Mouse (Mus musculus) lung, adult 2 months (tissue): ENCODE results near the gene Dcaf8. TPM values are rescaled to one million over a fixed set of nuclear protein-coding genes. Genes with fewer than 3 reads are reported as not detected.
A peak's percentile ranks its signal among the peaks of the same experiment; 100 is the strongest.

Experiments used
- DNase-seq: peaks from one replicate; pipeline ENCODE4 v3.0.0; 2022
- H3K4me1 ChIP-seq: fragments of 200-500 bp; 2 replicates; pipeline ENCODE4 v1.6.1; 2011; ENCODE audit warnings: low read length; ENCODE audit not compliant: control insufficient read depth, insufficient read depth
- H3K4me3 ChIP-seq: fragments of 200-500 bp; replicated peaks from 2 replicates; pipeline ENCODE3; 2011; ENCODE audit warnings: low read depth, mild to moderate bottlenecking, control low read depth, low read length; ENCODE audit errors: extremely low read depth
- CTCF ChIP-seq: fragments of 200-500 bp; IDR thresholded peaks from 2 replicates; pipeline ENCODE4 v1.5.1; 2011; ENCODE audit warnings: mild to moderate bottlenecking, low read length, control low read depth; ENCODE audit not compliant: insufficient read depth
- POLR2A ChIP-seq: fragments of 200-500 bp; IDR thresholded peaks from 2 replicates; pipeline ENCODE4 v1.6.1; 2011; ENCODE audit warnings: low read depth, mild to moderate bottlenecking, control low read depth, low read length, borderline replicate concordance; ENCODE audit errors: extremely low read depth
- WGBS: fragments of 180-500 bp; shearing (Covaris S2); methylation state at CpG from one replicate; pipeline ENCODE4 v1.1.7; 2018; 5-methylcytosine and 5-hydroxymethylcytosine counted together
- polyA plus RNA-seq: library from polyadenylated mRNA; depleted of rRNA; stranded (reverse); fragments of >200 nt; gene quantifications from 2 replicates; pipeline ENCODE4 v1.2.3, GENCODE M21; 2012; rRNA removed

The Dcaf8 gene
- polyA plus RNA-seq, result 58.0 and 74.9 TPM in 2 replicates

- DNase-seq, result peak; percentile 95
- TF ChIP-seq CTCF (no peak), POLR2A (peak; percentile 95)
- Histone ChIP-seq H3K4me1 (peaks cover 12% of the 10 kb centered on the region), H3K4me3 (peak within 1 kb of the TSS; percentile 92)
- under 1% methylated on average over 42 of the region's 42 CpGs for WGBS
Measured at GRCm38 (mm10) chr1:172147835-172148278, at the start of gene Dcaf8. TSS of gene Dcaf8 (plus strand) at chr1:172148084.

- TF ChIP-seq CTCF, result no peak
- no peak for TF ChIP-seq POLR2A
- 79% methylated on average over 6 of the region's 6 CpGs for WGBS
- no peak for DNase-seq
- Histone ChIP-seq H3K4me1 (no peaks in the 10 kb centered on the region; the same call in 1 of the 2 replicates), H3K4me3 (no peak overlapping the region)
Measured at GRCm38 (mm10) chr1:172099325-172100033, 48.4 kb upstream of the Dcaf8 start.

DNA sequence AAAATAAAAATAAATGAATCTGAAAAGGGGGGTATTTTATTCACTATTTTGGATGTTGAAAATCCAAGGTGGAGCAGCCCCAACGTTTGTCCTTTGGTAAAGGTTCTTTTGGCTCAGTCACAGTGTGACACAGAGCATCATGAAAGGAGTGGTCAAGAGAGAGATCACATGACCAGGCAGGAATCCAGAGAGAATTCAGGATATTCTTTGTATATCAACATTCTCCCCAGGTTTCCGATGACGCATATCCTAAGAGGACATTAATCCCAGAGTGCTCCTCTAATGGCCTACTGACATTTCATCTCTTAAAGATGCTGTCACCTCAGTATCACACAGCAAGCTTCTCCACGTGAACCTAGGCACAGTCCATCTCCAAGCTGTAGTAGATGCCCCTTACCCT lies 44.3 kb upstream of the Dcaf8 start:
- Histone ChIP-seq H3K4me1 (no peaks in the 10 kb centered on the region), H3K4me3 (no peak overlapping the region)
- TF ChIP-seq POLR2A, result no peak
- TF ChIP-seq CTCF, result no peak
- 56% methylated on average over 4 of the region's 4 CpGs for WGBS
- no peak for DNase-seq

GRCm38 (mm10) chr1:172105101-172105500 lies 42.8 kb upstream of the Dcaf8 start:
- H3K4me1 ChIP-seq, result no peaks in the 10 kb centered on the region
- H3K4me3 ChIP-seq, result no peak overlapping the region
- DNase-seq, result no peak
- WGBS, result 79% methylated on average over 11 of the region's 11 CpGs
- no peak for TF ChIP-seq POLR2A
- TF ChIP-seq CTCF, result no peak

GRCm38 (mm10) chr1:172107777-172108477 lies 40.0 kb upstream of the Dcaf8 start:
- WGBS, result 87% methylated on average over 10 of the region's 10 CpGs
- H3K4me1 ChIP-seq, result no peaks in the 10 kb centered on the region
- no peak for TF ChIP-seq CTCF
- TF ChIP-seq POLR2A, result no peak
- H3K4me3 ChIP-seq, result no peak overlapping the region
- no peak for DNase-seq

DNA sequence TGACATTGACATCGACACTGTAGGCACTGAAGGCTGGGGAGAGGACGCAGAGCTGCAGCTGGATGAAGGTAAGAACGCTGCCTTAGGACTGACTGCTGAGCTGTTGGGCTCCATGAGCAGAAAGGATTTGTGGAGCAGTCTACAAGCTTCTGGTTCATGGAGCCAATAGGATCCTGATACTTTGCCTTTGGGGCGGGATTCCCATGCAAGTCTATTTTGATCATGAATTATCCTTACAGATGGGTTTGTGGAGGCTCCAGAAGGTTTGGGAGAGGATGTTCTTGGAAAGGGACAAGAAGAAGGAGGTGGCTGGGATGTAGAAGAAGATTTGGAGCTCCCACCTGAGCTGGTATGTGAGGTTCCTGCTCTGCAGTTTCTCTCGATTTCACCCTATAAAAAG lies 30.9 kb upstream of the Dcaf8 start:
- Histone ChIP-seq H3K4me1 (no peaks in the 10 kb centered on the region), H3K4me3 (no peak overlapping the region)
- 91% methylated on average over 5 of the region's 5 CpGs for WGBS
- no peak for TF ChIP-seq CTCF
- no peak for TF ChIP-seq POLR2A
- DNase-seq, result no peak

DNA sequence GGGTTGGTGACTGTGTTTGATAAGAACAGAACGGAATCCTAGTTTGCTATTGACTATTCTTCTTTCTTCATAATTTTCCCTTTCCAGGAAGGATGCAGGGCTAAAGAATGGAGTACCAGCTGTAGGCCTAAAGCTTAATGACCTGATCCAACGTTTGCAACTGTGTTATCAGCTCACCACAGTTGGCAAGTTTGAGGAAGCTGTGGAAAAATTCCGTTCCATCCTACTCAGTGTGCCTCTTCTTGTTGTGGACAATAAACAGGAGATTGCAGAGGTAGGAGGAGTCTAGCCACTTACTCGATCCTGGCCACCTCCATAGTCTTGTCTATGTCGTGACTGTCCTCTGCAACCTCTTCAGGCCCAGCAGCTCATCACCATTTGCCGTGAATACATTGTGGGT lies 28.8 kb upstream of the Dcaf8 start:
- WGBS, result 69% methylated on average over 6 of the region's 6 CpGs
- no peak for DNase-seq
- TF ChIP-seq POLR2A (no peak), CTCF (no peak)
- no peak overlapping the region for H3K4me3 ChIP-seq
- no peaks in the 10 kb centered on the region for H3K4me1 ChIP-seq

- no peak overlapping the region for H3K4me3 ChIP-seq
- no peak for DNase-seq
- TF ChIP-seq POLR2A (no peak), CTCF (peak; percentile 59)
- WGBS, result 45% methylated on average over 3 of the region's 3 CpGs
- H3K4me1 ChIP-seq, result no peaks in the 10 kb centered on the region
Measured at GRCm38 (mm10) chr1:172119720-172120119, 28.2 kb upstream of the Dcaf8 start.

DNA sequence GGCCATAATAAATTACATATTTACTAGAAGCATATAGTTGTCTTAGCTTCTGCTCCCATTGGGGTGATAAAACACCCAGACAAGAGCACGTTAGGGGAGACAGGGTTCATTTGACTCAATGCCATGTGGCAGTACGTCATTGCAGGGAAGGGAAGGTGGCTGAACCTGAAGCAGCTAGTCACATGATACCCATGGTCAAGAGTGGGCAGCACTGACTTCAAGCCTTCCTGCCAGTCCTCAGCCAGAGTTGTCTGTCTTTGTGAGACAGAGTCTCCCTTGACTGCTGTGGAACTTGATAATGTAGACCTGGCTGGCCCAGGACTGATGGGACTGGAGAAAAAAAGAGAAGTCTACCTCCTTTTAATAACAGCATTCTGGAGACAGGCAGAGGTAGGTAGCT lies 25.2 kb upstream of the Dcaf8 start:
- 77% methylated on average over 2 of the region's 2 CpGs for WGBS
- Histone ChIP-seq H3K4me1 (peaks cover 9% of the 10 kb centered on the region), H3K4me3 (no peak overlapping the region)
- no peak for TF ChIP-seq POLR2A
- TF ChIP-seq CTCF, result no peak
- DNase-seq, result no peak

GRCm38 (mm10) chr1:172124572-172124971 lies 23.3 kb upstream of the Dcaf8 start:
- WGBS, result 80% methylated on average over 6 of the region's 6 CpGs
- Histone ChIP-seq H3K4me3 (no peak overlapping the region), H3K4me1 (peaks cover 9% of the 10 kb centered on the region)
- TF ChIP-seq POLR2A, result no peak
- TF ChIP-seq CTCF, result no peak
- DNase-seq, result no peak
